Mouse (Mus musculus): ENCODE results near the gene Ckm.

GRCm38 (mm10) chr7:19464367-19465307 is 60.1 kb downstream of the Ckm start:
- TF ChIP-seq CTCF (IDR thresholded peaks at IDR 0.05; ENCODE audit: low read depth) (no peak), EP300 (IDR thresholded peaks at IDR 0.05; ENCODE audit: low read depth) (no peak)

All from liver, embryonic 14.5 days (tissue).